Mouse (Mus musculus): ENCODE measurements around the gene Mastl. TPM values are rescaled to one million over a fixed set of nuclear protein-coding genes. Genes with fewer than 3 reads are reported as not detected.

Mastl gene
- total and polyA plus RNA-seq, 3 experiments: 8.0 to 8.2 TPM; not detected in 1

- TF ChIP-seq POLR2A (IDR thresholded peaks at IDR 0.05; ENCODE audit: control insufficient read depth in 1 of 2, insufficient read depth in 1 of 2, low read depth in 1 of 2, low read length in 2 of 2, poor library complexity in 1 of 2) (peak; percentile 78 to 96), SIN3A (IDR thresholded peaks at IDR 0.05; ENCODE audit: low read length) (peak; percentile 87), BHLHE40 (IDR thresholded peaks at IDR 0.05; ENCODE audit: borderline replicate concordance, low read depth, low read length) (no peak), JUND (IDR thresholded peaks at IDR 0.05; ENCODE audit: low read depth, low read length) (no peak)
Measured at GRCm38 (mm10) chr2:23155777-23156607, at the start of gene Mastl, which contains the start of gene Yme1l1 (continued).

GRCm38 (mm10) chr2:23202900-23203670, 47.3 kb upstream of the Mastl start:
- Histone ChIP-seq H3K4me1 (ENCODE audit: control insufficient read depth in 1 of 2, insufficient read depth in 2 of 2, low read length in 2 of 2) (peaks cover 3 to 10% of the 10 kb centered on the region in 2 experiments; a peak in 3 of 4 replicates), H3K36me3 (ENCODE audit: control insufficient read depth in 1 of 2, insufficient read depth in 2 of 2, low read length in 2 of 2) (peaks cover 3 to 21% of the 10 kb centered on the region in 2 experiments; a peak in 3 of 4 replicates), H3K9ac (ENCODE audit: control insufficient read depth, low read depth, low read length, poor library complexity, severe bottlenecking) (no peak overlapping the region), H3K79me2 (ENCODE audit: control insufficient read depth, insufficient read depth, low read length, poor library complexity) (no peaks in the 10 kb centered on the region), H3K27ac (ENCODE audit: control insufficient read depth, low read depth, low read length) (no peak overlapping the region), H3K27me3 (ENCODE audit: control insufficient read depth in 1 of 2, insufficient read depth in 2 of 2, low read length in 2 of 2) (no peaks in the 10 kb centered on the region), H3K4me3 (ENCODE audit: control insufficient read depth in 1 of 2, insufficient read depth in 1 of 2, low read depth in 2 of 2, low read length in 2 of 2) (no peak overlapping the region), H3K9me3 (replicated peaks; ENCODE audit: insufficient read depth, low read length) (no peaks in the 10 kb centered on the region)
- TF ChIP-seq E2F4 (IDR thresholded peaks at IDR 0.05; ENCODE audit: borderline replicate concordance, low read depth, low read length): no peak
- TF ChIP-seq NRF1 (IDR thresholded peaks at IDR 0.05; ENCODE audit: insufficient read depth, low read depth, low read length, poor library complexity, severe bottlenecking): no peak
- no peak for TF ChIP-seq MEF2A (IDR thresholded peaks at IDR 0.05; ENCODE audit: extremely low read depth, insufficient replicate concordance, low read depth, low read length, poor library complexity, severe bottlenecking)
- no peak for TF ChIP-seq TBP (IDR thresholded peaks at IDR 0.05; ENCODE audit: low read depth, low read length)
- TF ChIP-seq POLR2AphosphoS5 (IDR thresholded peaks at IDR 0.05; ENCODE audit: borderline replicate concordance, low read depth, low read length): no peak
- TF ChIP-seq TCF12 (IDR thresholded peaks at IDR 0.05; ENCODE audit: low read depth, low read length): no peak
- no peak for TF ChIP-seq CHD1 (IDR thresholded peaks at IDR 0.05; ENCODE audit: low read depth, low read length)
- no peak for DNase-seq (ENCODE audit: low read depth, low spot score)

GRCm38 (mm10) chr2:23201034-23201433, 45.2 kb upstream of the Mastl start:
- peaks cover 7 to 21% of the 10 kb centered on the region in 2 experiments for H3K36me3 ChIP-seq (ENCODE audit: control insufficient read depth in 1 of 2, insufficient read depth in 2 of 2, low read length in 2 of 2)
- no peaks in the 10 kb centered on the region for H3K79me2 ChIP-seq (ENCODE audit: control insufficient read depth, insufficient read depth, low read length, poor library complexity)
- H3K9ac ChIP-seq (ENCODE audit: control insufficient read depth, low read depth, low read length, poor library complexity, severe bottlenecking): no peak overlapping the region
- peaks cover 3 to 10% of the 10 kb centered on the region in 2 experiments; a peak in 3 of 4 replicates for H3K4me1 ChIP-seq (ENCODE audit: control insufficient read depth in 1 of 2, insufficient read depth in 2 of 2, low read length in 2 of 2)
- no peak overlapping the region for H3K4me3 ChIP-seq (ENCODE audit: control insufficient read depth in 1 of 2, insufficient read depth in 1 of 2, low read depth in 2 of 2, low read length in 2 of 2)
- peak; percentile 50 for DNase-seq (ENCODE audit: low read depth, low spot score)
- H3K27me3 ChIP-seq (ENCODE audit: control insufficient read depth in 1 of 2, insufficient read depth in 2 of 2, low read length in 2 of 2): no peaks in the 10 kb centered on the region
- no peak overlapping the region for H3K27ac ChIP-seq (ENCODE audit: control insufficient read depth, low read depth, low read length)
- H3K9me3 ChIP-seq (replicated peaks; ENCODE audit: insufficient read depth, low read length): no peaks in the 10 kb centered on the region
- TF ChIP-seq KAT2A (conservative IDR thresholded peaks at IDR 0.05; ENCODE audit: low read depth, low read length) (no peak), HCFC1 (IDR thresholded peaks at IDR 0.05; ENCODE audit: low read depth, low read length) (no peak), MAFK (IDR thresholded peaks at IDR 0.05; ENCODE audit: borderline replicate concordance, low read depth, low read length) (peak; percentile 55; the same call in 1 of the 2 replicates), MEF2A (IDR thresholded peaks at IDR 0.05; ENCODE audit: extremely low read depth, insufficient replicate concordance, low read depth, low read length, poor library complexity, severe bottlenecking) (no peak; the same call in 1 of the 2 replicates), USF1 (IDR thresholded peaks at IDR 0.05; ENCODE audit: low read depth, low read length) (no peak), CHD1 (IDR thresholded peaks at IDR 0.05; ENCODE audit: low read depth, low read length) (no peak), POLR2AphosphoS2 (IDR thresholded peaks at IDR 0.05; ENCODE audit: low read length) (no peak), GATA1 (IDR thresholded peaks at IDR 0.05; ENCODE audit: low read depth, low read length) (peak; percentile 84), ETS1 (IDR thresholded peaks at IDR 0.05; ENCODE audit: low read depth, low read length) (peak; percentile 39), ZMIZ1 (IDR thresholded peaks at IDR 0.05; ENCODE audit: low read depth, low read length) (no peak), TAL1 (IDR thresholded peaks at IDR 0.05; ENCODE audit: low read length) (peak; percentile 48; the same call in 1 of the 2 replicates), JUND (IDR thresholded peaks at IDR 0.05; ENCODE audit: low read depth, low read length) (no peak), ELF1 (IDR thresholded peaks at IDR 0.05; ENCODE audit: low read depth, low read length) (no peak), TCF12 (IDR thresholded peaks at IDR 0.05; ENCODE audit: low read depth, low read length) (peak; percentile 90), E2F4 (IDR thresholded peaks at IDR 0.05; ENCODE audit: borderline replicate concordance, low read depth, low read length) (no peak), TBP (IDR thresholded peaks at IDR 0.05; ENCODE audit: low read depth, low read length) (no peak), MYB (IDR thresholded peaks at IDR 0.05; ENCODE audit: low read depth, low read length) (no peak), BHLHE40 (IDR thresholded peaks at IDR 0.05; ENCODE audit: borderline replicate concordance, low read depth, low read length) (no peak), NELFE (IDR thresholded peaks at IDR 0.05; ENCODE audit: low read depth, low read length) (no peak), UBTF (IDR thresholded peaks at IDR 0.05; ENCODE audit: borderline replicate concordance, insufficient read depth, low read depth, low read length) (no peak)

Measured in MEL (cell line).